Mouse (Mus musculus) ES-E14 (cell line): Measurements from ENCODE around the gene Arpc4. TPM values are rescaled to one million over a fixed set of nuclear protein-coding genes. Genes with fewer than 3 reads are reported as not detected.
A peak's percentile ranks its signal among the peaks of the same experiment; 100 is the strongest.
"Not testable (repeated sequence)": the region's sequence is repeated elsewhere in the genome, so short reads cannot be mapped to it uniquely, and the experiment has no call there.

ENCODE experiments used
- DNase-seq: peaks from one replicate; pipeline ENCODE4 v3.0.0-alpha.2; 2013; ENCODE audit warnings: low read depth, low spot score
- H3K27ac ChIP-seq: 2 replicates; pipeline ENCODE4 v1.5.1; 2012; ENCODE audit warnings: low read depth, mild to moderate bottlenecking, low read length, moderate library complexity, mixed read lengths; ENCODE audit not compliant: poor library complexity, insufficient read depth, severe bottlenecking
- H3K36me3 ChIP-seq: 2 replicates; pipeline ENCODE4 v1.6.1; 2012; ENCODE audit warnings: mild to moderate bottlenecking, low read length, moderate library complexity, mixed read lengths; ENCODE audit not compliant: control insufficient read depth, poor library complexity, insufficient read depth, severe bottlenecking
- H3K4me1 ChIP-seq, 2 experiments: fragments of 150-350 bp in 1 of 2; sonication (generic) in 1 of 2; 2 replicates each; pipeline ENCODE4 v1.6.1; 2012; ENCODE audit warnings: low read length in 2 of 2, mild to moderate bottlenecking in 1 of 2, mixed read lengths in 1 of 2; ENCODE audit not compliant: control insufficient read depth in 2 of 2, insufficient read depth in 2 of 2, poor library complexity in 1 of 2
- H3K4me3 ChIP-seq, 2 experiments: fragments of 150-350 bp in 1 of 2; sonication (generic) in 1 of 2; 2 replicates each; pipeline ENCODE4 v1.5.1; 2012; ENCODE audit warnings: low read length in 2 of 2, low read depth in 1 of 2, mild to moderate bottlenecking in 1 of 2, mixed read lengths in 1 of 2; ENCODE audit not compliant: insufficient read depth in 1 of 2, poor library complexity in 1 of 2, severe bottlenecking in 1 of 2
- H3K9ac ChIP-seq: 2 replicates; pipeline ENCODE4 v1.6.1; 2012; ENCODE audit warnings: low read depth, mild to moderate bottlenecking, low read length, mixed read lengths; ENCODE audit not compliant: poor library complexity, insufficient read depth, severe bottlenecking
- H3K9me3 ChIP-seq: fragments of 150-350 bp; sonication (generic); 2 replicates; pipeline ENCODE4 v1.6.1; 2012; ENCODE audit warnings: low read depth, mild to moderate bottlenecking, low read length; ENCODE audit not compliant: control insufficient read depth, insufficient read depth
- CHD2 ChIP-seq: IDR thresholded peaks from 2 replicates; pipeline ENCODE4 v1.6.1; 2014; ENCODE audit warnings: mild to moderate bottlenecking, low read depth, low read length, inconsistent platforms
- HCFC1 ChIP-seq: IDR thresholded peaks from 2 replicates; pipeline ENCODE4 v1.6.1; 2012; ENCODE audit warnings: low read length, inconsistent platforms, borderline replicate concordance; ENCODE audit not compliant: insufficient read depth
- MAFK ChIP-seq: IDR thresholded peaks from 2 replicates; pipeline ENCODE4 v1.6.1; 2014; ENCODE audit warnings: mild to moderate bottlenecking, low read depth, low read length, inconsistent platforms; ENCODE audit not compliant: insufficient read depth
- ZC3H11A ChIP-seq: IDR thresholded peaks from 2 replicates; pipeline ENCODE4 v1.6.1; 2012; ENCODE audit warnings: low read depth, mild to moderate bottlenecking, inconsistent platforms, low read length, borderline replicate concordance
- ZNF384 ChIP-seq: IDR thresholded peaks from 2 replicates; pipeline ENCODE4 v1.6.1; 2012; ENCODE audit warnings: low read depth, low read length, inconsistent platforms
- in situ Hi-C, 2 experiments: fragments of 600-800 bp; cut with MboI; formaldehyde crosslinking; loops; one replicate each; pipeline ENCODE4 v1.15.1; 2025; ENCODE audit warnings: low sequenced_read_pairs in 2 of 2, inconsistent platforms in 1 of 2; ENCODE audit not compliant: unreplicated experiment in 2 of 2
- total RNA-seq: library from RNA; depleted of rRNA; stranded (reverse); fragments of 300-350 nt; gene quantifications from 2 replicates; pipeline ENCODE4 v1.2.3, GENCODE M21; 2012; rRNA removed

Gene Arpc4
- total RNA-seq: 217 and 227 TPM in 2 replicates

GRCm38 (mm10) chr6:113377496-113378385 is at the start of gene Arpc4, which contains the start of gene Tada3:
TSS of gene Arpc4 (plus strand) at chr6:113378115.
TSS of gene Tada3 (minus strand) at chr6:113377883.
- Histone ChIP-seq H3K9me3 (no peaks in the 10 kb centered on the region), H3K27ac (peak within 1 kb of the TSS; percentile 98), H3K9ac (peak within 1 kb of the TSS; percentile 98), H3K4me3 (peak within 1 kb of the TSS; percentile 87 to 90), H3K36me3 (peaks cover 35% of the 10 kb centered on the region), H3K4me1 (peaks cover 3 to 4% of the 10 kb centered on the region in 2 experiments; a peak in 2 of 4 replicates)
- peak; percentile 94 for DNase-seq
- no peak for TF ChIP-seq ZNF384
- TF ChIP-seq HCFC1: peak; percentile 69
- TF ChIP-seq CHD2: no peak
- in situ Hi-C loops: no loop called here

GRCm38 (mm10) chr6:113329396-113329795 is 48.5 kb upstream of the Arpc4 start:
- no peak for DNase-seq
- in situ Hi-C loops: no loop called here
- TF ChIP-seq CHD2 (no peak), ZNF384 (no peak), MAFK (no peak), ZC3H11A (no peak), HCFC1 (no peak)

GRCm38 (mm10) chr6:113330547-113330946 is 47.4 kb upstream of the Arpc4 start:
- Histone ChIP-seq H3K4me1 (no peaks in the 10 kb centered on the region), H3K4me3 (no peak overlapping the region), H3K9me3 (no peaks in the 10 kb centered on the region), H3K36me3 (peaks cover 19% of the 10 kb centered on the region; the same call in 1 of the 2 replicates), H3K9ac (no peak overlapping the region), H3K27ac (no peak overlapping the region)
- DNase-seq: no peak
- TF ChIP-seq MAFK (no peak), ZNF384 (no peak), HCFC1 (no peak), CHD2 (no peak), ZC3H11A (no peak)
- in situ Hi-C loops: no loop called here

More at GRCm38 (mm10) chr6:113329396-113329795, 48.5 kb upstream of the Arpc4 start:
- Histone ChIP-seq H3K36me3 (peaks cover 16% of the 10 kb centered on the region), H3K9ac (no peak overlapping the region), H3K4me3 (no peak overlapping the region), H3K4me1 (no peaks in the 10 kb centered on the region), H3K27ac (no peak overlapping the region), H3K9me3 (no peaks in the 10 kb centered on the region)

- in situ Hi-C loops: no loop called here
- no peak overlapping the region for H3K9ac ChIP-seq
- no peak for TF ChIP-seq ZC3H11A
- TF ChIP-seq MAFK: no peak
- no peak for TF ChIP-seq CHD2
- TF ChIP-seq ZNF384: no peak
- no peak for TF ChIP-seq HCFC1
- H3K4me1 ChIP-seq: no peaks in the 10 kb centered on the region
- no peak for DNase-seq
- H3K27ac ChIP-seq: no peak overlapping the region
- H3K4me3 ChIP-seq: no peak overlapping the region
- no peaks in the 10 kb centered on the region for H3K9me3 ChIP-seq
- H3K36me3 ChIP-seq: peaks cover 26% of the 10 kb centered on the region; the same call in 1 of the 2 replicates
These were observed 46.2 kb upstream of the Arpc4 start for GRCm38 (mm10) chr6:113331721-113332120.

- DNase-seq, in situ Hi-C loops, H3K27ac ChIP-seq, H3K4me3 ChIP-seq, H3K9ac ChIP-seq, H3K4me1 ChIP-seq, H3K9me3 ChIP-seq: not testable (repeated sequence)
- H3K36me3 ChIP-seq: peaks cover 26% of the 10 kb centered on the region; the same call in 1 of the 2 replicates
These were observed 45.2 kb upstream of the Arpc4 start for GRCm38 (mm10) chr6:113332734-113333133.
